Mouse (Mus musculus) heart, embryonic 13.5 days (tissue): Measurements from ENCODE around the gene 2200002D01Rik. TPM values are rescaled to one million over a fixed set of nuclear protein-coding genes. Genes with fewer than 3 reads are reported as not detected.

Experiments used
- ATAC-seq: fragments of 200-750 bp; cut with Nextera tagmentation; 2 replicates; pipeline ENCODE4 v1.8.0; 2017; ENCODE audit warnings: moderate TSS enrichment; ENCODE audit not compliant: insufficient number of reproducible peaks, low FRiP score, low TSS enrichment; ENCODE audit errors: extremely low read depth
- H3K27ac ChIP-seq: fragments of 300-500 bp; sonication (generic); replicated peaks from 2 replicates; pipeline ENCODE4 v1.5.1; 2015; ENCODE audit warnings: moderate library complexity, mild to moderate bottlenecking, inconsistent platforms
- H3K27me3 ChIP-seq: fragments of 300-500 bp; sonication (generic); replicated peaks from 2 replicates; pipeline ENCODE4 v1.6.1; 2015; ENCODE audit warnings: mild to moderate bottlenecking, inconsistent platforms
- H3K36me3 ChIP-seq: fragments of 300-500 bp; sonication (generic); 2 replicates; pipeline ENCODE4 v1.6.1; 2015; ENCODE audit warnings: mild to moderate bottlenecking, inconsistent platforms
- H3K4me1 ChIP-seq: fragments of 300-500 bp; sonication (generic); 2 replicates; pipeline ENCODE4 v1.6.1; 2015; ENCODE audit warnings: inconsistent platforms
- H3K4me2 ChIP-seq: fragments of 300-500 bp; sonication (generic); 2 replicates; pipeline ENCODE4 v1.6.1; 2015; ENCODE audit warnings: inconsistent platforms, mild to moderate bottlenecking, moderate library complexity
- H3K4me3 ChIP-seq: fragments of 300-500 bp; sonication (generic); 2 replicates; pipeline ENCODE4 v1.5.1; 2015; ENCODE audit warnings: moderate library complexity, mild to moderate bottlenecking, inconsistent platforms
- H3K9ac ChIP-seq: fragments of 300-500 bp; sonication (generic); 2 replicates; pipeline ENCODE4 v1.6.1; 2015; ENCODE audit warnings: inconsistent platforms, mild to moderate bottlenecking, moderate library complexity
- H3K9me3 ChIP-seq: fragments of 300-500 bp; sonication (generic); 2 replicates; pipeline ENCODE4 v1.6.1; 2016; ENCODE audit warnings: inconsistent platforms
- WGBS: fragments of 180-500 bp; shearing (Covaris S2); methylation state at CpG from one replicate; pipeline ENCODE4 v1.1.7; 2015; ENCODE audit warnings: mixed read lengths; 5-methylcytosine and 5-hydroxymethylcytosine counted together
- polyA plus RNA-seq: library from polyadenylated mRNA; unstranded; fragments of >200 nt; fragmentation: Nextera tagmentation; extraction: Ambion mirVana; gene quantifications from 2 replicates; pipeline ENCODE4 v1.2.1, GENCODE M21; 2015

Gene 2200002D01Rik
- 5.7 and 7.3 TPM in 2 replicates for polyA plus RNA-seq

DNA sequence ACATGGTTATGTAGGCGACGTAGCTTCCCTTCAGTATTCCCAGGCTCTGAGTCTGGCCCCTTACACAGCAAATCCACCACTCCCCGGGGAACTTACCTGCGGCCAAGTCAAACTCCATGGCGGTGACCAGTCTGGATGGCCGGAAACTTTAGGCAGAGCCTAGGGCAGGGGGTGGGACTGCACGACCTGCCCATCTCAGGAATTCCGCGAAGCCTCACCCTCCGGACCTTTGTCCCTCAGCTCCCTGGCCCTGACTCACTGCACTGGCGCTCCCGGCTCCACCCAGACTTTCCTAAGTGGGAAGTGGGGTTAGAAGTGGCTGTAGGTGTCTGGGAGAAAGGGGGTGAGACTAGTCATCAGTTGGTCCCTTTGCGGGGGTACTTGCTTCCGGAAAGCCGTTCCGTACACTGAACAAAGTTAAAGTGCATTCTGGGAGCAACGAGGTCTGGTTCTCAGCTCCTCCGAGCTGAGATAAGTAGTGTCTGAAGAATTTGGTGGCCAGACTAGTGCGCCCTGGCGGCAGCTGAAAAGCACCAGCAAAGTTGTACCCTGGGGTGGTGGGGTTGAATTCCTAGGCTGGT, at the start of gene 2200002D01Rik:
2200002D01Rik (minus strand) TSS at position 206 of the 581 bp plus-strand sequence.
- ATAC-seq = peak; percentile 38; the same call in 1 of the 2 replicates
- WGBS = 4% methylated on average over 20 of the region's 20 CpGs

DNA sequence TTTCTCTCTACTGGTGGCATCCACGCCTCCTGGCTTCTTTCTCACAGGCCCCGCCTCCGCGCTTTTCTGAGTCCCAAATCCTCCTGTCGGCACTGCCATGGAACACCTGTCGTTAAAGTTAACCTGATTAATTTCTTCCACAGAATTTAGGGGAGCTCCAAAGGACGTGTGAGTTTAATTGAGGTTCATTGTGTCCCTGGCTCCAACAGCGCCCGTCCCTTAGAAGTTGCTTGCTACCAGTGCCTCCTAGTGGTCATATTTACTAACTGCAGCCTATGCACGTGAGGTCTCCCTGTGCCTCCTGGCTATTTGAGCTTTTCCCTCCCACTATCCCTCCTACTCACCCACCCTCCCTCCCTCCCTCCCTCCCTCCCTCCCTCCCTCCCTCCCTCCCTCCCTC, 48.7 kb upstream of the 2200002D01Rik start:
- Histone ChIP-seq H3K36me3 (no peaks in the 10 kb centered on the region), H3K4me1 (peaks cover 15% of the 10 kb centered on the region), H3K4me2 (peak overlapping the region; percentile 40; the same call in 1 of the 2 replicates), H3K27me3 (peaks cover 41% of the 10 kb centered on the region), H3K9me3 (no peaks in the 10 kb centered on the region), H3K9ac (no peak overlapping the region), H3K27ac (no peak overlapping the region), H3K4me3 (no peak overlapping the region)
- 10% methylated on average over 10 of the region's 10 CpGs for WGBS
- no peak for ATAC-seq

More for the DNA sequence above, at the start of gene 2200002D01Rik:
- Histone ChIP-seq H3K9ac (peak within 1 kb of the TSS; percentile 75), H3K9me3 (no peaks in the 10 kb centered on the region), H3K27ac (peak within 1 kb of the TSS; percentile 24; the same call in 1 of the 2 replicates), H3K4me3 (peak within 1 kb of the TSS; percentile 51), H3K36me3 (peaks cover 33% of the 10 kb centered on the region), H3K4me1 (peaks cover 39% of the 10 kb centered on the region), H3K4me2 (peak within 1 kb of the TSS; percentile 81), H3K27me3 (no peaks in the 10 kb centered on the region)

DNA sequence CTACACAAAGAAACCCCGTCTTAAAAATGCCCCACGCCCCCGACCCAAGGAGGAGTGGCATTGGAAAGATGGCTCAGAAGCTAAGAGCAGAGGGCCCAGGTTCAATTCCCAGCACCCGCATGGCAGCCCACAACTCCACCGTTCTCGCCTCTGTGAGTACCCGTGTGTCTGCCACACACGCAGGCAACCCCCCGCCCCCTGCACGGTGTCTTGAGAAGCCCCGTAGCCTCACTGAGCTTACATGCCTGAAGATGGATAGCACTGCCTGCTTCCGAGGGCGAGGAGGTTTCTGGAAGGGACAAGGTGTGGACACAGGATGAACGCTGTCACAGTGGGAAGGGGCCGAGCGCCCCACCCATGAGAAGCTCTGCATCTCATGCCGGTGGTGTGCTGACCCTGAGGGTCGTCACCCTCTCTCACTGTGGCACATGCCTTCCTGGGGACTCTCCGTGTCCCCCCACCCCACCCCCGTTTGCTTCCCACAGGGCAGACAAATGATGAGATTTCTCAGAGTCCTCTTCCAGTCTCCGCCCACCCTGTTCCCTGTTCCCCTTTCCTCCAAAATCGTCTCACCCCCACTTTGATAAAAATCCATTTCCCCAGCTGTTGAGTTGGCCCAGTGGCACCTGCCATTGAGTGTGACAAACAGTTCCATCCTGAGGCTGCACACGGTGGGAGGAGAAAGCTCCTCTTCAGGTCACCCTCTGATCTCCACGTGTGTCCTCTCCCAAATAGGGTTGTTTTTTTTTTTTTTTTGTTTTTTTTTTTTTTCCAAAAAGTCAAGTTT, 47.8 kb upstream of the 2200002D01Rik start:
- Histone ChIP-seq H3K9me3 (no peaks in the 10 kb centered on the region), H3K4me2 (no peak overlapping the region), H3K4me1 (peaks cover 25% of the 10 kb centered on the region), H3K27me3 (peaks cover 41% of the 10 kb centered on the region), H3K4me3 (no peak overlapping the region), H3K9ac (no peak overlapping the region), H3K27ac (no peak overlapping the region), H3K36me3 (no peaks in the 10 kb centered on the region)
- no peak for ATAC-seq
- 67% methylated on average over 24 of the region's 24 CpGs for WGBS

DNA sequence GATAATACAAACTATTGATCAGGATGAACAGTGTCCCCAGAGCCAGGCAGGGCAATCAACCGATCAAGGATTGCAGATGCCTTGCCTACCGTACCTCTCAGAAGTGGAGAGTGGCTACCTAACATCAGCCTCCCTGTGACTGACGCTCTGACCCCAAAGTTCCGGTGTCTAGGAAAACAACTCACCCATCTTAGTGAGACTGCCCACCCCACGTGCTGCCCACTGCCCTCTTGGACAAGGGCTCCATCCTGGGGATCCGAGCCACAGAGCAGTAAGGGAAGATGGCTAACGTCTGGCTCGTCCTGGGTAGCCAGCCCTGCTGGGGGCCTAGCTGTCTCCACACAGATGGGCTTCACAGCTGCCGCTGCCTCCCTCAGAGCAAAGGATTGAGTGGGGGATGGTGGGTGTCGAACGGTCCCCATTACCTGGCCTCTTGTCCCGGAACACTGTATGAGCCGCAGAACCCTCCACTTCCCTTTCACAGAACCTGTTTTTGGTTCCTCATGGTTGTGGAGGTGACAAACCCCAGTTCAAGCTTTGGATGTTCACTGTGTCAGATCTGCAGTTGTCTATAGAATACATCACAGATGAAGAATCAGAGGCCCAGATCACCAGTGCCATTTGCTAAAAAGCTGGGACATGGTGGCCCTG, 46.0 kb upstream of the 2200002D01Rik start:
- Histone ChIP-seq H3K27ac (no peak overlapping the region), H3K9ac (no peak overlapping the region), H3K4me2 (no peak overlapping the region), H3K4me1 (peaks cover 42% of the 10 kb centered on the region), H3K4me3 (no peak overlapping the region), H3K9me3 (no peaks in the 10 kb centered on the region), H3K36me3 (no peaks in the 10 kb centered on the region), H3K27me3 (peaks cover 53% of the 10 kb centered on the region)
- 64% methylated on average over 13 of the region's 13 CpGs for WGBS
- no peak for ATAC-seq

DNA sequence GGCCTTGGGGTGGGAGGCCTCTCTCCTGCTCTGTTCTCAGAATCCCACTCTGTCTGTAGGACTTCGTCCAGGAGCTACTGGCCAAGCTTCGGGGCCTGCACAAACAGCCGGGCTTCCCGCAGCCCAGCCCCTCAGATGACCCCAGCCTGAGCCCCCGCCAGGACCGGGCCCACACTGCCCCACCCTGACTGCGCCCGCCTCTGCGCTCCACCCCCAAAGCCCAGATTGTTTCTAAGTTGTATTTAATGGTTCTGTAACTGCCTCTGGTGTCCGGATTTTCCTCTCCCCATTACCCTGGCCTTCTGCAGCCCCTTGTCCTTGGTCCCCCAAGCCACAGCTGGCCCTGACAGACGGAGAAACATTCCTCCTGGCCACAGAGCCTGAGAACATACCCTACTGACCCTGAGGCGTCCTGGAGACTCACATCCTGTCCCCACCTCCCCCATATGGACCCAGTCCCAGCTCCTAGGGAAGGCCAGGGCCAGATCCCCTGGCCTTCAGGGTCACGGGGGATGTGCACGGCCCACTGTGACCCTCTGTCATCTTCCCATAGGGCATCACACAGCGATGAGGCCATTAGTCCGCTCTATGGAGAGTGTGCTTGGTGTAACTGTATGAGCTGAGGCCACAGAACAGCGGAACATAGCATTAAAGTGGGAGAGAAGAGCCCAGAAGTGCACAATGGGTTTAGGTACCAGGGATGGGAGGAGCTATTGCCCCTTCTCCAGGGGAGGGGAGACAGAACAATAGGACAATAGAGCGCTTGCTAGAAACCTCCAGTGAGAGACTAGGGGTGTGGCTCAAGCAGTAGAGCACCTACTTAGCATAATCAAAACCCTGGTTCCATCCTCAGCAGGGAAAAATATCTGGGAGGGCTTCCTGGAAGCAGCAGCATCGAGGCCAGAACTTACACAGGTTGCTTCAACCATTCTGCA, 45.1 kb upstream of the 2200002D01Rik start:
- H3K4me2 ChIP-seq = no peak overlapping the region
- no peak for ATAC-seq
- H3K27ac ChIP-seq = peak overlapping the region; percentile 80
- peaks cover 51% of the 10 kb centered on the region for H3K27me3 ChIP-seq
- no peaks in the 10 kb centered on the region for H3K36me3 ChIP-seq
- H3K4me3 ChIP-seq = no peak overlapping the region
- whole genome bisulfite sequencing = 44% methylated on average over 19 of the region's 19 CpGs
- H3K9ac ChIP-seq = peak overlapping the region; percentile 29; the same call in 1 of the 2 replicates
- peaks cover 50% of the 10 kb centered on the region for H3K4me1 ChIP-seq
- no peaks in the 10 kb centered on the region for H3K9me3 ChIP-seq

DNA sequence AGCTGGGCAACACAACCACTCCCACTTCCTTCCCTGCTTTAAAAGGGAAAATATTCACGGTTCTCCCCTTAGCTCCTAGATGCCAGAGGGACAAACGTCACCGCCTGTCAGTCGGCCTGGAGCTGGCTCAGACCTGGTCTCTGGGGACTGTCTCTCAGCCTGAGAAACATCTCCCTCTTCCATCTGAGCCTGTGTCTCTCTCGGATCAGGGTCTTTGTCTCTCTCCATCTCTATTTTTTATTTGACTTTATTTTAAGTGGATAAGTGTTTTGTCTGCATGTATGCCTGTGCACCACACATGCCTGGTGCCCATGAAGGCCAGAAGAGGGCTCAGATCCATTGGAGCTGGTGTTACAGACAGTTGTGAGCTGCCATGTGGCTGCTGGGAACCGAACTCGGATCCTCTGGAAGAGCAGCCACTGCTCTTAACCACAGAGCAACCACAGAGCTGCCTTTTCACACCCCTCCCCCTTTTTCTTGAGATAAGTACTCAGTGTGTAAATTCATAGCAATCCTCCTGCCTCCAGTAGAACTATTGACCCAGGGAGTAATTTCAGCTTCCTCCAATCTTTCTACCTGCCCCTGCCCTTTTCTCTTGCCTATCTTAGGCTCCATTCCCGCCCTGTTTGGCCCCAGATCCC, 44.3 kb upstream of the 2200002D01Rik start:
- Histone ChIP-seq H3K4me1 (peaks cover 50% of the 10 kb centered on the region), H3K27me3 (peaks cover 56% of the 10 kb centered on the region), H3K9me3 (no peaks in the 10 kb centered on the region), H3K9ac (0 out of 2 replicates have a peak overlapping the region, but pooled peaks have one; percentile 50), H3K4me2 (peak overlapping the region; percentile 28), H3K27ac (peak overlapping the region; percentile 80), H3K36me3 (no peaks in the 10 kb centered on the region), H3K4me3 (no peak overlapping the region)
- no peak for ATAC-seq
- 26% methylated on average over 8 of the region's 8 CpGs for WGBS

DNA sequence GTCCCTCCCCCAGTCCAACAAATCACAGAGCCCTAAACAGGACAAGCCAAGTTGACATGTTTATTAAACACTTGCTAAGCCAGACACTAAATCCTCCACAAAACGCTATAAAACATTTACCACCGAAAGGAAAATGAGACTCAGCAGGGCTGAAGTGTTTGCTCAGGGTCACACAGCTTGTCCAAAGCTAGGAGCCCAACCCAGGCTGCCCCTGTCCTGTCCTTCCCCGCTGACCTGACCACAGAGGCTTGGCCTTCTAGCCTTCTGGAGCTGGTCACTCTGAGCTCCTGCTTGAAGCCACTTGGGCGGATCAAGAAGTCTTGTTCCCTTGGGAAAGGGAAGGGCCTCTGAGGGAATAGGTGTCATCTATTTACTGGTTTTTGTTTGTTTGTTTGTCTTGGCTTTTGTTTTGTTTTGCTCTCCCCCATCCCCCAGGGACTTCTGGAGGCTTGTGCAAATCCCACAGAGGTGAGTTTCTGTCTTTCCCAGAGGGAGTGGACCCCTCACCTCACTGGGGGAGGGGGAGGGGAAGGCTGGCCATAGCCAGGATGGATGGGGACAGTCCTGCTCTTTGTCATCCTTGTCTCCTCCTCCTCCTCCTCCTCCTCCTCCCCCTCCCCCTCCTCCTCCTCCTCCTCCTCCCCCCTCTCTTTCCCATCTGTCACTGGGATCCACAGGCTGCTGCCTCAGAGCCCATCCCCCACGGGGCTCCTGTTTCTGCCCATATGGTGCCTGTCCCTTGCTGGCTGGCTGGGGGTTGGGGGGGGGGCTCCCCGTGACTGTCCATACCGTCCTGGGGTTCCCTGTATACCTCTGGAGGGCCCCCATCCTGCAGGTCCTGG, 43.6 kb upstream of the 2200002D01Rik start:
- ATAC-seq = no peak
- Histone ChIP-seq H3K27ac (peak overlapping the region; percentile 80), H3K27me3 (peaks cover 62% of the 10 kb centered on the region), H3K4me3 (no peak overlapping the region), H3K4me2 (peak overlapping the region; percentile 90), H3K9me3 (no peaks in the 10 kb centered on the region), H3K4me1 (peaks cover 50% of the 10 kb centered on the region), H3K36me3 (no peaks in the 10 kb centered on the region), H3K9ac (peak overlapping the region; percentile 69; the same call in 1 of the 2 replicates)
- WGBS = 28% methylated on average over 6 of the region's 7 CpGs

DNA sequence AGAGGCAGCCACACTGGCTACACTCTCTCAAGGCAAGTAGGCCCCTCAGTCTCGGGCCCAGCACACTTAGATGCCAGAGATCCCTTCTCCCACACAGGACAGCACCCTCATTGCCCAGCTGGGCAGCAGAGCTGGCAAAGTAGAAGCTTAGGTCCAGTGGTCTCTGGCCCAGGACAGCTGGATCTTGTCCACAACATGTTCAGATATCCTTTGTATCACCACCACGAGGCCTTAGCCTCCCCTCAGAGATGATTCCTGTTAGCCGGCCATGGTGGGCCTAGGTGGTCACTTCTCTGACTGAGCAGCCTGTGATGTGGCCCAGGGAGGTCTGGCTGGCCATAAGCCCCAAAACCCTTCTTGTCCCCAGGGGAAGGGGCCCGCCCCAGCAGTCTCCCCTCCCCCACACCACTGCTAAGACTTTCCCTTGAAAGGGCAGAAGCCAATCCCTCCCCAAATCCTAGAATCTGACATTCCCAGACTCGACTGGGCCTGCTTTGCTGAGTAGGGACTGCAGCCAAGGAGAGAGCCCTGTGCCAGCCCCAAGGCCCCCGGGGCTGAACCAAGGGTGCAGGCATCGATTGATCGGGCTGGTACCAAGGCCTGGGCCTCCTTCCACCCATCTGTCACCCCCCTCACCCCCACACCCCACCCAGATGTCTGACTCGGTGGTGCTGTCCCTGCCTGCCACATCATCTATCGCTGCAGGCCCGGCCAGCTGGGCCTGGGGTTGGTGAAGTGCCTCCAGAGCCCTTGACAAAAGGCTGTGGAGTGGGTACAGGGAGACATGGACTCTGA, 42.6 kb upstream of the 2200002D01Rik start:
- Histone ChIP-seq H3K27ac (peak overlapping the region; percentile 52), H3K9me3 (no peaks in the 10 kb centered on the region), H3K4me1 (peaks cover 50% of the 10 kb centered on the region), H3K36me3 (no peaks in the 10 kb centered on the region), H3K4me2 (peak overlapping the region; percentile 90), H3K9ac (peak overlapping the region; percentile 69), H3K4me3 (no peak overlapping the region), H3K27me3 (peaks cover 61% of the 10 kb centered on the region)
- no peak for ATAC-seq
- WGBS = 58% methylated on average over 11 of the region's 11 CpGs

DNA sequence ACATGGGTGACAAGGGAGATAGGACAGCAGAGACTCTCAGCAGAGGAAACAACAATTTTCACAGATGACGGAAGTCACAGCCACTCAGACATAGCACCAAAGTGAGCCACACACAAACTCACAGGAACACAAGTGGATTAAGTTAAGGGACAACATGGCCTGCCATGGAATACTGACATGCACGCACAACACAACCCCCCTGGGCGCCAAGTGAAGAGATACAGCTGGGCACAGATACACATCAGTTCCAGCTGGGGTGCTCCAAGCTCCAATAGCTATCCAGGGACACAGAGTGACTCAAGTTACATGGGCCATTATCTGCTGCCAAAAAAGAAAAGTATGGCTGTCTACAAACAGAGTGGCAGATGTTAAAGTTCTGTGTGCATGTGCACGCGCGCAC, 41.6 kb upstream of the 2200002D01Rik start:
- ATAC-seq = no peak
- whole genome bisulfite sequencing = 70% methylated on average over 6 of the region's 6 CpGs
- peaks cover 67% of the 10 kb centered on the region for H3K27me3 ChIP-seq
- peak overlapping the region; percentile 65 for H3K4me3 ChIP-seq
- H3K4me2 ChIP-seq = peak overlapping the region; percentile 90
- peak overlapping the region; percentile 52; the same call in 1 of the 2 replicates for H3K27ac ChIP-seq
- H3K9ac ChIP-seq = peak overlapping the region; percentile 79
- H3K9me3 ChIP-seq = no peaks in the 10 kb centered on the region
- no peaks in the 10 kb centered on the region for H3K36me3 ChIP-seq
- H3K4me1 ChIP-seq = peaks cover 50% of the 10 kb centered on the region
